ENCODE assay signal across 8 mouse cellular contexts in genomic region chr19:46532031-46532688, GRCm38 (mm10). TPM values are rescaled to one million over a fixed set of nuclear protein-coding genes. Genes with fewer than 3 reads are reported as not detected.
DNase-seq lines count a peak whose midpoint lies in the region; ATAC-seq and TF ChIP-seq lines count a peak whose summit lies in the region.

No protein-coding gene starts in this region.

- no peak overlapping the region for H3K4me3 ChIP-seq in lung, adult 2 months (replicated peaks; ENCODE audit: extremely low read depth, low read depth, low read length)
- H3K4me3 ChIP-seq in embryonic facial prominence, embryonic 13.5 days = no peak overlapping the region
- no peak overlapping the region for H3K4me3 ChIP-seq in hindbrain, embryonic 11.5 days (ENCODE audit: low read depth, low read length)
- H3K4me3 ChIP-seq in limb, embryonic 14.5 days (replicated peaks; ENCODE audit: low read length) = no peak overlapping the region
- no peak overlapping the region for H3K4me3 ChIP-seq in neural tube, embryonic 15.5 days (replicated peaks)

- intact Hi-C loops in gastrocnemius, postnatal 36 days (cut with DNase I) = no loop called here

- no peak for TF ChIP-seq POLR2A in lung, adult 2 months (IDR thresholded peaks at IDR 0.05; ENCODE audit: borderline replicate concordance, extremely low read depth, low read depth, low read length)
- no peak for TF ChIP-seq POLR2A in limb, embryonic 14.5 days (IDR thresholded peaks at IDR 0.05; ENCODE audit: borderline replicate concordance, extremely low read depth, insufficient read depth, insufficient read length)

- peak overlapping the region; percentile 70 for H3K27ac ChIP-seq in embryonic facial prominence, embryonic 13.5 days
- H3K27ac ChIP-seq in hindbrain, embryonic 11.5 days (ENCODE audit: low read depth, low read length) = peak overlapping the region; percentile 52
- H3K27ac ChIP-seq in limb, embryonic 14.5 days (replicated peaks; ENCODE audit: low read depth, low read length) = 0 out of 2 replicates have a peak overlapping the region, but pooled peaks have one; percentile 26
- peak overlapping the region; percentile 79 for H3K27ac ChIP-seq in neural tube, embryonic 15.5 days (replicated peaks)

- WGBS in lung, adult 2 months = 28% methylated on average over 10 of the region's 10 CpGs
- WGBS in embryonic facial prominence, embryonic 13.5 days = 12% methylated on average over 10 of the region's 10 CpGs
- WGBS in hindbrain, embryonic 11.5 days = 15% methylated on average over 10 of the region's 10 CpGs
- 14% methylated on average over 10 of the region's 10 CpGs for WGBS in limb, embryonic 14.5 days
- WGBS in neural tube, embryonic 15.5 days = 18% methylated on average over 10 of the region's 10 CpGs

- H3K36me3 ChIP-seq in embryonic facial prominence, embryonic 13.5 days = peaks cover 11% of the 10 kb centered on the region
- H3K36me3 ChIP-seq in hindbrain, embryonic 11.5 days (ENCODE audit: control insufficient read depth, insufficient read depth, low read length) = no peaks in the 10 kb centered on the region
- H3K36me3 ChIP-seq in limb, embryonic 14.5 days (ENCODE audit: control insufficient read depth, insufficient read depth, low read length) = peaks cover 16% of the 10 kb centered on the region
- peaks cover 4% of the 10 kb centered on the region; the same call in 1 of the 2 replicates for H3K36me3 ChIP-seq in neural tube, embryonic 15.5 days

- TF ChIP-seq CTCF in lung, adult 2 months (IDR thresholded peaks at IDR 0.05; ENCODE audit: insufficient read depth, low read length) = no peak

- no peaks in the 10 kb centered on the region for H3K9me3 ChIP-seq in embryonic facial prominence, embryonic 13.5 days
- no peaks in the 10 kb centered on the region for H3K9me3 ChIP-seq in hindbrain, embryonic 11.5 days (ENCODE audit: control insufficient read depth, low read length)
- H3K9me3 ChIP-seq in limb, embryonic 14.5 days (ENCODE audit: control insufficient read depth, low read length) = no peaks in the 10 kb centered on the region
- H3K9me3 ChIP-seq in neural tube, embryonic 15.5 days (replicated peaks) = no peaks in the 10 kb centered on the region

- H3K4me1 ChIP-seq in lung, adult 2 months (ENCODE audit: control insufficient read depth, insufficient read depth, low read length) = peaks cover 27% of the 10 kb centered on the region
- H3K4me1 ChIP-seq in embryonic facial prominence, embryonic 13.5 days = peaks cover 68% of the 10 kb centered on the region
- H3K4me1 ChIP-seq in hindbrain, embryonic 11.5 days (replicated peaks; ENCODE audit: control insufficient read depth, insufficient read depth, low read length) = peaks cover 54% of the 10 kb centered on the region
- peaks cover 56% of the 10 kb centered on the region for H3K4me1 ChIP-seq in limb, embryonic 14.5 days (ENCODE audit: control insufficient read depth, insufficient read depth, low read length)
- H3K4me1 ChIP-seq in neural tube, embryonic 15.5 days = peaks cover 73% of the 10 kb centered on the region

- no peak for ATAC-seq in embryonic facial prominence, embryonic 13.5 days (ENCODE audit: insufficient number of reproducible peaks, insufficient read depth, low FRiP score, low TSS enrichment, low read depth)
- no peak for ATAC-seq in hindbrain, embryonic 11.5 days (ENCODE audit: low FRiP score)
- ATAC-seq in limb, embryonic 14.5 days (ENCODE audit: low FRiP score, low read depth) = no peak
- ATAC-seq in neural tube, embryonic 15.5 days (ENCODE audit: low FRiP score) = no peak

- no peak overlapping the region for H3K4me2 ChIP-seq in embryonic facial prominence, embryonic 13.5 days
- H3K4me2 ChIP-seq in hindbrain, embryonic 11.5 days (replicated peaks; ENCODE audit: low read depth, low read length) = no peak overlapping the region; the same call in 1 of the 2 replicates
- H3K4me2 ChIP-seq in limb, embryonic 14.5 days (replicated peaks; ENCODE audit: low read depth, low read length, severe bottlenecking) = no peak overlapping the region; the same call in 1 of the 2 replicates
- H3K4me2 ChIP-seq in neural tube, embryonic 15.5 days = no peak overlapping the region

- no peaks in the 10 kb centered on the region for H3K27me3 ChIP-seq in embryonic facial prominence, embryonic 13.5 days
- H3K27me3 ChIP-seq in hindbrain, embryonic 11.5 days (ENCODE audit: control insufficient read depth, insufficient read depth, low read length) = no peaks in the 10 kb centered on the region
- H3K27me3 ChIP-seq in limb, embryonic 14.5 days (ENCODE audit: control insufficient read depth, insufficient read depth, low read length) = no peaks in the 10 kb centered on the region
- H3K27me3 ChIP-seq in neural tube, embryonic 15.5 days (replicated peaks) = no peaks in the 10 kb centered on the region

- H3K9ac ChIP-seq in embryonic facial prominence, embryonic 13.5 days = peak overlapping the region; percentile 52; the same call in 1 of the 2 replicates
- H3K9ac ChIP-seq in hindbrain, embryonic 11.5 days (ENCODE audit: low read depth, low read length) = no peak overlapping the region
- no peak overlapping the region for H3K9ac ChIP-seq in limb, embryonic 14.5 days (ENCODE audit: low read depth, low read length, severe bottlenecking)
- 0 out of 2 replicates have a peak overlapping the region, but pooled peaks have one; percentile 4 for H3K9ac ChIP-seq in neural tube, embryonic 15.5 days (replicated peaks)

- DNase-seq in lung, adult 2 months = peak; percentile 40
- no peak for DNase-seq in lung, postnatal 25 days (ENCODE audit: low spot score)
- DNase-seq in hindbrain, embryonic 11.5 days (ENCODE audit: low spot score) = peak; percentile 30
- no peak for DNase-seq in limb, embryonic 14.5 days (ENCODE audit: low spot score)
- no peak for DNase-seq in gastrocnemius, postnatal 36 days
- DNase-seq in right cerebral cortex, postnatal 25 days = no peak

RNA-seq across cellular contexts. Expression of gene Trim8, which starts 30.7 kb away (rescaled TPM):
- polyA plus RNA-seq in lung, adult 2 months (2012; rRNA removed) = 87.2 and 115 TPM in 2 replicates
- 16.7 and 17.6 TPM in 2 replicates for polyA plus RNA-seq in embryonic facial prominence, embryonic 13.5 days (2015; fragmentation: Nextera tagmentation; extraction: Ambion mirVana)
- 28.4 and 30.6 TPM in 2 replicates for polyA plus RNA-seq in hindbrain, embryonic 11.5 days (2014; fragmentation: Nextera tagmentation; extraction: Ambion mirVana)
- 22.7 and 32.5 TPM in 2 replicates for polyA plus RNA-seq in limb, embryonic 14.5 days (2012; rRNA removed)
- 21.5 and 23.1 TPM in 2 replicates for polyA plus RNA-seq in limb, embryonic 14.5 days (2014; fragmentation: Nextera tagmentation; extraction: Ambion mirVana)
- 23.5 and 25.5 TPM in 2 replicates for polyA plus RNA-seq in neural tube, embryonic 15.5 days (2015; fragmentation: Nextera tagmentation; extraction: Ambion mirVana)
- 10 to 100 TPM; 19.0 to 19.2 TPM for total RNA-seq in gastrocnemius, postnatal 36 days (2021)

RNA-seq across cellular contexts. Expression of gene Arl3, which starts 40.8 kb away (rescaled TPM):
- 21.5 and 27.1 TPM in 2 replicates for polyA plus RNA-seq in lung, adult 2 months (2012; rRNA removed)
- 192 and 193 TPM in 2 replicates for polyA plus RNA-seq in embryonic facial prominence, embryonic 13.5 days (2015; fragmentation: Nextera tagmentation; extraction: Ambion mirVana)
- polyA plus RNA-seq in hindbrain, embryonic 11.5 days (2014; fragmentation: Nextera tagmentation; extraction: Ambion mirVana) = 145 and 160 TPM in 2 replicates
- 93.0 and 120 TPM in 2 replicates for polyA plus RNA-seq in limb, embryonic 14.5 days (2012; rRNA removed)
- polyA plus RNA-seq in limb, embryonic 14.5 days (2014; fragmentation: Nextera tagmentation; extraction: Ambion mirVana) = 87.2 and 97.8 TPM in 2 replicates
- 190 and 208 TPM in 2 replicates for polyA plus RNA-seq in neural tube, embryonic 15.5 days (2015; fragmentation: Nextera tagmentation; extraction: Ambion mirVana)
- 10 to 100 TPM; 44.6 to 60.8 TPM for total RNA-seq in gastrocnemius, postnatal 36 days (2021)

RNA-seq across cellular contexts. Expression of gene Sfxn2, which starts 41.0 kb away (rescaled TPM):
- 3.8 and 6.5 TPM in 2 replicates for polyA plus RNA-seq in lung, adult 2 months (2012; rRNA removed)
- polyA plus RNA-seq in embryonic facial prominence, embryonic 13.5 days (2015; fragmentation: Nextera tagmentation; extraction: Ambion mirVana) = 24.9 and 25.2 TPM in 2 replicates
- polyA plus RNA-seq in hindbrain, embryonic 11.5 days (2014; fragmentation: Nextera tagmentation; extraction: Ambion mirVana) = 9.3 and 11.1 TPM in 2 replicates
- polyA plus RNA-seq in limb, embryonic 14.5 days (2012; rRNA removed) = 26.4 and 26.7 TPM in 2 replicates
- polyA plus RNA-seq in limb, embryonic 14.5 days (2014; fragmentation: Nextera tagmentation; extraction: Ambion mirVana) = 21.2 and 22.0 TPM in 2 replicates
- polyA plus RNA-seq in neural tube, embryonic 15.5 days (2015; fragmentation: Nextera tagmentation; extraction: Ambion mirVana) = 11.0 and 11.7 TPM in 2 replicates
- total RNA-seq in gastrocnemius, postnatal 36 days (2021) = 1 to 10 TPM; 2.7 to 4.1 TPM

Comparison
In these comparisons a context has a peak if more than half of its experiments do, and no peak if none do; other contexts are left out.
1. DNase-seq: peak in lung, adult 2 months (single experiment) and hindbrain, embryonic 11.5 days (single experiment); none in lung, postnatal 25 days (single experiment), limb, embryonic 14.5 days (single experiment), gastrocnemius, postnatal 36 days (0 of 2) and right cerebral cortex, postnatal 25 days (single experiment).
2. H3K27ac ChIP-seq: peak in every context shown above with its lines; median percentile 79 in neural tube, embryonic 15.5 days; 70 in embryonic facial prominence, embryonic 13.5 days; 52 in hindbrain, embryonic 11.5 days; 26 in limb, embryonic 14.5 days.
3. H3K9ac ChIP-seq: peak in embryonic facial prominence, embryonic 13.5 days (single experiment) and neural tube, embryonic 15.5 days (single experiment); none in hindbrain, embryonic 11.5 days (single experiment) and limb, embryonic 14.5 days (single experiment).